Mouse (Mus musculus): Measurements from ENCODE around the gene Anp32a. TPM values are rescaled to one million over a fixed set of nuclear protein-coding genes. Genes with fewer than 3 reads are reported as not detected.

Anp32a gene
- total RNA-seq, 1 experiment: 96.0 TPM

- Histone ChIP-seq H3K9me3 (ENCODE audit: control insufficient read depth, insufficient read depth, low read depth, low read length) (no peaks in the 10 kb centered on the region), H3K9ac (ENCODE audit: insufficient read depth, low read depth, low read length, poor library complexity, severe bottlenecking) (no peak overlapping the region), H3K4me1 (ENCODE audit: control insufficient read depth in 2 of 2, insufficient read depth in 2 of 2, low read length in 2 of 2, poor library complexity in 1 of 2) (no peaks in the 10 kb centered on the region), H3K4me3 (ENCODE audit: insufficient read depth in 1 of 2, low read depth in 1 of 2, low read length in 2 of 2, poor library complexity in 1 of 2, severe bottlenecking in 1 of 2) (no peak overlapping the region), H3K36me3 (ENCODE audit: control insufficient read depth, insufficient read depth, low read length, poor library complexity, severe bottlenecking) (no peaks in the 10 kb centered on the region), H3K27ac (ENCODE audit: insufficient read depth, low read depth, low read length, poor library complexity, severe bottlenecking) (no peak overlapping the region)
- DNase-seq (ENCODE audit: low read depth, low spot score): no peak
- in situ Hi-C loops (cut with MboI; ENCODE audit: low sequenced_read_pairs in 2 of 2, unreplicated experiment in 2 of 2): no loop called here
- TF ChIP-seq ZC3H11A (IDR thresholded peaks at IDR 0.05; ENCODE audit: borderline replicate concordance, low read depth, low read length) (no peak), CHD2 (IDR thresholded peaks at IDR 0.05; ENCODE audit: low read depth, low read length) (no peak), MAFK (IDR thresholded peaks at IDR 0.05; ENCODE audit: insufficient read depth, low read depth, low read length) (no peak), HCFC1 (IDR thresholded peaks at IDR 0.05; ENCODE audit: borderline replicate concordance, insufficient read depth, low read length) (no peak), ZNF384 (IDR thresholded peaks at IDR 0.05; ENCODE audit: low read depth, low read length) (no peak)
Observed at GRCm38 (mm10) chr9:62318729-62319128, 22.4 kb upstream of the Anp32a start.

- Histone ChIP-seq H3K4me3 (ENCODE audit: insufficient read depth in 1 of 2, low read depth in 1 of 2, low read length in 2 of 2, poor library complexity in 1 of 2, severe bottlenecking in 1 of 2) (no peak overlapping the region), H3K4me1 (ENCODE audit: control insufficient read depth in 2 of 2, insufficient read depth in 2 of 2, low read length in 2 of 2, poor library complexity in 1 of 2) (no peaks in the 10 kb centered on the region), H3K27ac (ENCODE audit: insufficient read depth, low read depth, low read length, poor library complexity, severe bottlenecking) (no peak overlapping the region), H3K9ac (ENCODE audit: insufficient read depth, low read depth, low read length, poor library complexity, severe bottlenecking) (no peak overlapping the region), H3K9me3 (ENCODE audit: control insufficient read depth, insufficient read depth, low read depth, low read length) (no peaks in the 10 kb centered on the region), H3K36me3 (ENCODE audit: control insufficient read depth, insufficient read depth, low read length, poor library complexity, severe bottlenecking) (no peaks in the 10 kb centered on the region)
- DNase-seq (ENCODE audit: low read depth, low spot score): no peak
- in situ Hi-C loops (cut with MboI; ENCODE audit: low sequenced_read_pairs in 2 of 2, unreplicated experiment in 2 of 2): no loop called here
- TF ChIP-seq HCFC1 (IDR thresholded peaks at IDR 0.05; ENCODE audit: borderline replicate concordance, insufficient read depth, low read length): no peak
- TF ChIP-seq MAFK (IDR thresholded peaks at IDR 0.05; ENCODE audit: insufficient read depth, low read depth, low read length): no peak
- TF ChIP-seq CHD2 (IDR thresholded peaks at IDR 0.05; ENCODE audit: low read depth, low read length): no peak
- TF ChIP-seq ZC3H11A (IDR thresholded peaks at IDR 0.05; ENCODE audit: borderline replicate concordance, low read depth, low read length): no peak
- no peak for TF ChIP-seq ZNF384 (IDR thresholded peaks at IDR 0.05; ENCODE audit: low read depth, low read length)
Observed at GRCm38 (mm10) chr9:62323816-62324215, 17.3 kb upstream of the Anp32a start.

GRCm38 (mm10) chr9:62325965-62326364, 15.1 kb upstream of the Anp32a start:
- no peaks in the 10 kb centered on the region for H3K9me3 ChIP-seq (ENCODE audit: control insufficient read depth, insufficient read depth, low read depth, low read length)
- no peak overlapping the region for H3K27ac ChIP-seq (ENCODE audit: insufficient read depth, low read depth, low read length, poor library complexity, severe bottlenecking)
- no peaks in the 10 kb centered on the region for H3K4me1 ChIP-seq (ENCODE audit: control insufficient read depth in 2 of 2, insufficient read depth in 2 of 2, low read length in 2 of 2, poor library complexity in 1 of 2)
- TF ChIP-seq MAFK (IDR thresholded peaks at IDR 0.05; ENCODE audit: insufficient read depth, low read depth, low read length): no peak
- TF ChIP-seq ZNF384 (IDR thresholded peaks at IDR 0.05; ENCODE audit: low read depth, low read length): no peak
- no peak for TF ChIP-seq HCFC1 (IDR thresholded peaks at IDR 0.05; ENCODE audit: borderline replicate concordance, insufficient read depth, low read length)
- no peak for TF ChIP-seq CHD2 (IDR thresholded peaks at IDR 0.05; ENCODE audit: low read depth, low read length)
- TF ChIP-seq ZC3H11A (IDR thresholded peaks at IDR 0.05; ENCODE audit: borderline replicate concordance, low read depth, low read length): no peak
- no peak overlapping the region for H3K9ac ChIP-seq (ENCODE audit: insufficient read depth, low read depth, low read length, poor library complexity, severe bottlenecking)
- no peaks in the 10 kb centered on the region for H3K36me3 ChIP-seq (ENCODE audit: control insufficient read depth, insufficient read depth, low read length, poor library complexity, severe bottlenecking)
- H3K4me3 ChIP-seq (ENCODE audit: insufficient read depth in 1 of 2, low read depth in 1 of 2, low read length in 2 of 2, poor library complexity in 1 of 2, severe bottlenecking in 1 of 2): no peak overlapping the region
- in situ Hi-C loops (cut with MboI; ENCODE audit: low sequenced_read_pairs in 2 of 2, unreplicated experiment in 2 of 2): no loop called here
- DNase-seq (ENCODE audit: low read depth, low spot score): no peak

GRCm38 (mm10) chr9:62334298-62334825, 6.7 kb upstream of the Anp32a start:
- no peak for DNase-seq (ENCODE audit: low read depth, low spot score)
- Histone ChIP-seq H3K36me3 (ENCODE audit: control insufficient read depth, insufficient read depth, low read length, poor library complexity, severe bottlenecking) (no peaks in the 10 kb centered on the region), H3K4me1 (ENCODE audit: control insufficient read depth in 2 of 2, insufficient read depth in 2 of 2, low read length in 2 of 2, poor library complexity in 1 of 2) (peaks cover 0 to 4% of the 10 kb centered on the region in 2 experiments; a peak in 2 of 4 replicates), H3K4me3 (ENCODE audit: insufficient read depth in 1 of 2, low read depth in 1 of 2, low read length in 2 of 2, poor library complexity in 1 of 2, severe bottlenecking in 1 of 2) (no peak overlapping the region), H3K9me3 (ENCODE audit: control insufficient read depth, insufficient read depth, low read depth, low read length) (no peaks in the 10 kb centered on the region), H3K9ac (ENCODE audit: insufficient read depth, low read depth, low read length, poor library complexity, severe bottlenecking) (no peak overlapping the region), H3K27ac (ENCODE audit: insufficient read depth, low read depth, low read length, poor library complexity, severe bottlenecking) (no peak overlapping the region)
- in situ Hi-C loops (cut with MboI; ENCODE audit: low sequenced_read_pairs in 2 of 2, unreplicated experiment in 2 of 2): no loop called here
- TF ChIP-seq ZC3H11A (IDR thresholded peaks at IDR 0.05; ENCODE audit: borderline replicate concordance, low read depth, low read length) (no peak), ZNF384 (IDR thresholded peaks at IDR 0.05; ENCODE audit: low read depth, low read length) (no peak), HCFC1 (IDR thresholded peaks at IDR 0.05; ENCODE audit: borderline replicate concordance, insufficient read depth, low read length) (no peak), CHD2 (IDR thresholded peaks at IDR 0.05; ENCODE audit: low read depth, low read length) (no peak), MAFK (IDR thresholded peaks at IDR 0.05; ENCODE audit: insufficient read depth, low read depth, low read length) (no peak)

Measured in ES-E14 (cell line).